Comparison of ENCODE assay signal across 25 mouse cellular contexts in genomic region chr1:59891185-59891584, GRCm38 (mm10).
"Had no signal": no experiment of that assay in that cellular context is flagged by ENCODE, and none has a peak within 500 bp of the region (broad histone marks: within the 10 kb centered on the region; RNA-seq: fewer than 3 reads in every experiment).

No protein-coding gene starts in this region.

- H3K27ac ChIP-seq: gastrocnemius, adult 2 months; heart, embryonic 10.5 days; hindbrain, embryonic 10.5 days; hindbrain, embryonic 12.5 days; hindbrain, embryonic 14.5 days; intestine, embryonic 15.5 days; layer of hippocampus, adult 2 months; left cerebral cortex, adult 2 months; limb, embryonic 10.5 days; limb, embryonic 12.5 days; liver, embryonic 13.5 days; liver, embryonic 15.5 days had no signal

- H3K9ac ChIP-seq: heart, embryonic 12.5 days; hindbrain, embryonic 12.5 days; hindbrain, embryonic 14.5 days; intestine, embryonic 15.5 days; limb, embryonic 12.5 days; liver, embryonic 13.5 days; liver, embryonic 15.5 days; liver, postnatal 0 days had no signal

- H3K4me2 ChIP-seq: heart, embryonic 12.5 days; hindbrain, embryonic 12.5 days; hindbrain, embryonic 14.5 days; intestine, embryonic 15.5 days; limb, embryonic 12.5 days; liver, embryonic 11.5 days; liver, embryonic 13.5 days; liver, embryonic 15.5 days had no signal

- H3K27me3 ChIP-seq: heart, embryonic 12.5 days; hindbrain, embryonic 12.5 days; intestine, embryonic 15.5 days; limb, embryonic 12.5 days; liver, embryonic 15.5 days had no signal

- H3K9me3 ChIP-seq: heart, embryonic 10.5 days; heart, embryonic 12.5 days; hindbrain, embryonic 10.5 days; hindbrain, embryonic 12.5 days; intestine, embryonic 15.5 days; limb, embryonic 10.5 days; limb, embryonic 12.5 days; liver, embryonic 13.5 days; liver, embryonic 15.5 days had no signal

- H3K4me3 ChIP-seq: gastrocnemius, adult 2 months; heart, embryonic 10.5 days; heart, embryonic 12.5 days; hindbrain, embryonic 10.5 days; hindbrain, embryonic 12.5 days; intestine, embryonic 15.5 days; layer of hippocampus, adult 2 months; left cerebral cortex, adult 2 months; limb, embryonic 10.5 days; limb, embryonic 12.5 days; liver, embryonic 13.5 days; liver, embryonic 15.5 days had no signal

- DNase-seq: gastrocnemius, adult 2 months; gastrocnemius, postnatal 10 days; gastrocnemius, postnatal 25 days; heart, postnatal 10 days; heart, postnatal 4 days; kidney, adult 18-20 months; liver; liver, embryonic 13.5 days; liver, postnatal 0 days had no signal

- ATAC-seq: forebrain, embryonic 16.5 days; hindbrain, embryonic 16.5 days; inflammation-experienced regulatory T-cells, adult 6 months; intestine, embryonic 15.5 days; intestine, postnatal 0 days; liver, postnatal 0 days had no signal

- H3K36me3 ChIP-seq: heart, embryonic 10.5 days; heart, embryonic 12.5 days; hindbrain, embryonic 10.5 days; hindbrain, embryonic 12.5 days; intestine, embryonic 15.5 days; limb, embryonic 10.5 days; limb, embryonic 12.5 days; liver, embryonic 13.5 days; liver, embryonic 15.5 days had no signal
